Mouse (Mus musculus) midbrain, embryonic 13.5 days (tissue): ENCODE results near the gene Spata33. TPM values are rescaled to one million over a fixed set of nuclear protein-coding genes. Genes with fewer than 3 reads are reported as not detected.
"Not testable (repeated sequence)": the region's sequence is repeated elsewhere in the genome, so short reads cannot be mapped to it uniquely, and the experiment has no call there.

ENCODE experiments used
- ATAC-seq: fragments of 200-750 bp; cut with Nextera tagmentation; 2 replicates; pipeline ENCODE4 v1.8.0; 2017; ENCODE audit warnings: mild to moderate bottlenecking, moderate TSS enrichment, moderate library complexity
- H3K27ac ChIP-seq: fragments of 300-500 bp; sonication (generic); 2 replicates; pipeline ENCODE4 v1.5.1; 2015; ENCODE audit warnings: inconsistent platforms, mild to moderate bottlenecking, moderate library complexity
- H3K27me3 ChIP-seq: fragments of 300-500 bp; sonication (generic); 2 replicates; pipeline ENCODE4 v1.6.1; 2015; ENCODE audit warnings: mild to moderate bottlenecking, inconsistent platforms
- H3K36me3 ChIP-seq: fragments of 300-500 bp; sonication (generic); 2 replicates; pipeline ENCODE4 v1.6.1; 2015; ENCODE audit warnings: mild to moderate bottlenecking, inconsistent platforms
- H3K4me1 ChIP-seq: fragments of 300-500 bp; sonication (generic); replicated peaks from 2 replicates; pipeline ENCODE4 v1.6.1; 2015; ENCODE audit warnings: inconsistent platforms
- H3K4me2 ChIP-seq: fragments of 300-500 bp; sonication (generic); replicated peaks from 2 replicates; pipeline ENCODE4 v1.6.1; 2015; ENCODE audit warnings: moderate library complexity, mild to moderate bottlenecking, inconsistent platforms
- H3K4me3 ChIP-seq: fragments of 300-500 bp; sonication (generic); replicated peaks from 2 replicates; pipeline ENCODE4 v1.5.1; 2015; ENCODE audit warnings: mild to moderate bottlenecking, inconsistent platforms
- H3K9ac ChIP-seq: fragments of 300-500 bp; sonication (generic); replicated peaks from 2 replicates; pipeline ENCODE4 v1.6.1; 2015; ENCODE audit warnings: mild to moderate bottlenecking, inconsistent platforms
- H3K9me3 ChIP-seq: fragments of 300-500 bp; sonication (generic); 2 replicates; pipeline ENCODE4 v1.6.1; 2016; ENCODE audit warnings: mild to moderate bottlenecking, inconsistent platforms
- WGBS: fragments of 180-500 bp; shearing (Covaris S2); methylation state at CpG from one replicate; pipeline ENCODE4 v1.1.7; 2015; 5-methylcytosine and 5-hydroxymethylcytosine counted together
- polyA plus RNA-seq: library from polyadenylated mRNA; unstranded; fragments of >200 nt; fragmentation: Nextera tagmentation; extraction: Ambion mirVana; gene quantifications from 2 replicates; pipeline ENCODE4 v1.2.1, GENCODE M21; 2015

Gene Spata33
- polyA plus RNA-seq, 1 experiment from 2014 or later, result 6.5 TPM

DNA sequence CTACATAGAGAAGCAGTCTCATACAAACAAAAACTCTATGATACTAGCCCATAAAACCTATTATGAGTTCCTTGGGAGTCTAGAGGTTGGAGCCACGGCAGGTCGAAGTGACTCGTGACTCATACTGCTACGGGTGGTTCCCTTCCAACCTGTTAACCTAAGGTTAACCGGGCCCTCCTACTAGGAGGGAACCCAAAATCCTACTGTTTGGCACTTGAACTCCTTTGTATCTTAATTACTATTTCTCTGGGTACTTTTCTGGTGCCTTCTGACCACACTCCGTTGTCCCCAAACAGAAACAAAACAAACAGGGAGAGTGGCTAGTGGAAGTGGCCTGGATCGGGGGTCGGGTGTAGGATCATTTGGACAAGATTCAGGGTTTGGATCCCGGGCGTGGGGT is 756 bp upstream of the Spata33 start:
- H3K4me3 ChIP-seq, result peak overlapping the region; percentile 92
- H3K27me3 ChIP-seq, result no peaks in the 10 kb centered on the region
- peaks cover 38% of the 10 kb centered on the region for H3K36me3 ChIP-seq
- peak overlapping the region; percentile 99 for H3K9ac ChIP-seq
- peak overlapping the region; percentile 97 for H3K4me2 ChIP-seq
- ATAC-seq, result no peak
- H3K9me3 ChIP-seq, result no peaks in the 10 kb centered on the region
- peaks cover 27% of the 10 kb centered on the region for H3K4me1 ChIP-seq
- WGBS, result 49% methylated on average over 10 of the region's 10 CpGs
- H3K27ac ChIP-seq, result no peak overlapping the region

DNA sequence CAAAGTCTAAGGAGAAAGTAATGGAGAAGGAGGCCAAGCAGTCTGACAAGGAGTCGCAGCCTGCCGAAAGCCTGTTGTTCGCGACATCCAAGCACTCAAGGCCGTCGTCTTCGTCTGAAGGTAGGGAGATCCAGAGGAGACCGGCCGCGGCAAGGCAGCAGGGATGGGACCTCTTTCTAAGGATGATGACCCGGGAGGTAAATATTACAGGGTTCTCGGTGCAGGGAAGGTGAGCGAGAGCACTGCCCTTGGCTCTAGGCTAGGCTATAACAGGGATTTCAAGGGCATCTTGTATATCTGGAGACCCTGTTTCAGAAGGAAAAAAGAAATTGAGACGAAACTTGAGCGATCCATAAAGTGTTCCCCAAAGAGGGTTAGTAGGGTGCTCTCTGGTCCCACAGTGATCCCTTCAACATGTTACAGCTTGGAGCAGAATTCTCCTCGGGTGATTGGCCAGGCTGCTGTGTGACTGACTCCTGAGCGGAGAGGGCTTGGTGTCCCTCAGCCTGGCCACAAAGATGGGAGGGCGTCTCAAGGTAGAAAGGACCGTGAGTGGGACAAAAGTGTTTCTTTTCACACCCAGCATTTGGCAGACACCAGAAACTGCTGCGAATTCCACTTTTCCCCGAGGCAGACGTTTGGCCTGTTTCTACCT is 613 bp downstream of the Spata33 start:
- ATAC-seq, result no peak; the same call in 1 of the 2 replicates

DNA sequence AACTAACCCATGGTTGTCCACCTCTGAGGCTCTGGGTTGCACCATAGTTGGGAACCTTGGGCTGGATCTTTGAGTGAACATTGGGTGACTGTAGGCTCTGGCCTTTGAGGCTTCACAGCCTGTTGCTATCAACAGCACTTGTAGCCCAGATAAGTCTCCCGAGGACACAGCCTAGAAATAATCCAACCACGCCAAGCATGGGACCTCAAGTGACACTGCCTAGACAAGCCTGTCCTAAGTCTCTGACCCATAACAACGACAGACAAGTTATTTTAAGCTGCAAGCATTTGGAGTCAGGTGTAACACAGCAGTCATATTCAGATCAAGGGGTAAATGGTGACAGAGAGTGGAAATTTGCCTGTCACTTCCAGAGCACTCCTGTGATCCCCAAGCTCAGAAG is 2.8 kb downstream of the Spata33 start:
- peaks cover 27% of the 10 kb centered on the region for H3K4me1 ChIP-seq
- H3K27ac ChIP-seq, result no peak overlapping the region
- no peak overlapping the region for H3K9ac ChIP-seq
- no peak overlapping the region for H3K4me3 ChIP-seq
- H3K4me2 ChIP-seq, result no peak overlapping the region
- H3K27me3 ChIP-seq, result no peaks in the 10 kb centered on the region
- H3K9me3 ChIP-seq, result no peaks in the 10 kb centered on the region
- 87% methylated on average over 3 of the region's 3 CpGs for WGBS
- no peak for ATAC-seq
- H3K36me3 ChIP-seq, result 0 out of 2 replicates have a peak, but pooled peaks cover 3% of the 10 kb centered on the region

More for the DNA sequence above, 613 bp downstream of the Spata33 start:
- no peaks in the 10 kb centered on the region for H3K27me3 ChIP-seq
- peak overlapping the region; percentile 97 for H3K4me2 ChIP-seq
- H3K4me1 ChIP-seq, result peaks cover 27% of the 10 kb centered on the region
- WGBS, result 22% methylated on average over 22 of the region's 22 CpGs
- H3K36me3 ChIP-seq, result peaks cover 24% of the 10 kb centered on the region
- no peaks in the 10 kb centered on the region for H3K9me3 ChIP-seq
- peak overlapping the region; percentile 92 for H3K4me3 ChIP-seq
- peak overlapping the region; percentile 61 for H3K27ac ChIP-seq
- H3K9ac ChIP-seq, result peak overlapping the region; percentile 99

DNA sequence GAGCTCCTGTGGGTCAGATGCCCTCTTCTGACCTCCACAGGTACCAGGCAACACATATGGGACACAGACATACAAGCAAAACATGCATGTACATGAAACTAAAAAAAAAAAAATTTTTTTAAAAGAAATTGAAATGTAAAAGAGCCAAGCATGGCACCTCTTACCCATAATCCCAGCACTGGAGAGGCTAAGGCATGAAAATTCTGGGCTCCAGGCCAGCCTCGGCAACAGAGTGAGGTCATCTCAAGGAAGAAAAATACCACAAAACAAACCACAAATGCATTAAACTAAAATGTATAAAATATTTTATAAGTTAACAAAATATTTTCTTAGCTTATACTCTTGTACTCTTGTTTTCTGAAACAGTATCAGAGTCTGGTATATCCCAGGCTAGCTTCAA is 8.3 kb downstream of the Spata33 start:
- ATAC-seq, result no peak
- Histone ChIP-seq H3K9ac (no peak overlapping the region), H3K4me2 (no peak overlapping the region), H3K9me3 (no peaks in the 10 kb centered on the region), H3K4me1 (peaks cover 16% of the 10 kb centered on the region), H3K27me3 (no peaks in the 10 kb centered on the region), H3K36me3 (no peaks in the 10 kb centered on the region), H3K4me3 (no peak overlapping the region), H3K27ac (no peak overlapping the region)
- WGBS, result 91% methylated on average over 1 of the region's 1 CpGs

DNA sequence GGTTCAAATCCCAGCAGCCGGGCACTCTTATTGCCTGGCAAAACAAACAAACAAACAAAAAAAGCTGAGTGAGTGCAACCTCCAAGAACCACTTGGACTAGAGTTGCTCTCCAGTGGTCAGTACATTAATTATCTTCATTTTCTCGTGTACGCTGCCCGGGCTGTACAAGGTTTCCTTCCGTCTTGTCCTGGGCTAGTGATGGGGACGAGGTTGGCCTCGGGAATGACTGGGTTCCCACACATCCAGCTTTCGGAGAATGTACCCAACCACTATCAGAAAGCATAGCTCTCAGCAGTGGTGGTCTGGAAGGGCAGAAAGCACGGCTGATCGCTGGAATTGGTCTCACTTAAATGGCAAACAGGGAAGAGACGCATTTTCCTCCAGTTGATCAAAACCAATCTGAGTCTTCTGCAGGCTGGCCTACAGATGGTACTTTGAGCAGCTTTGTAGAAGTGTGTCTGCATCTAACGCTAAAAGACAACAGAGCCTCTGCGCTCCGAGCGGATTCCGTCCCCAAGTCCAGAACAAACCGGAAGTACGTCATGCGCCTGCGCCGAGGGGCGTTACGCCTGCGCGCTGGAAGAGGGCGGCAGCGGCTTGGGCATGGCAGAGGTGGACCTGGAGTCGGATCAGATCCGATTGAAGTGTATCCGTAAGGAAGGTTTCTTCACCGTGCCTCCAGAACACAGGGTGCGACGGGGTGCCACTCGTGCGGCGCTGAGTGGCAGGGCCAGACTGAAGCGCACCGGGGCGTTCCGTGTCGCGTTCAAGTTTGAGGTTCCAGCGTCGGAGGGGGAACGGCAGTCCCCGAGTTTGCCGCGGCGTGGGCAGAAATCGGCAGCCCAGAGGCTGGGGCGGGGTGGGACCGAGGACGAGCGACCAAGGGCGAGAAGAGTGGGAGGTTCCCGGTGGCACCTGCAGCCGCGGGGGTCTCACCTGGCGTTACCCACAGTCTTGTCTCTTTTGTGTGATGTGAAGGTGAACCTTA is 11.9 kb downstream of the Spata33 start, which contains the start of gene Cdk10:
TSS of gene Cdk10 (plus strand) at position 565 of the 989 bp plus-strand sequence.
- H3K9me3 ChIP-seq, result no peaks in the 10 kb centered on the region
- peak; percentile 93 for ATAC-seq
- H3K4me2 ChIP-seq, result peak within 1 kb of the TSS; percentile 88
- peaks cover 30% of the 10 kb centered on the region for H3K36me3 ChIP-seq
- peak within 1 kb of the TSS; percentile 87 for H3K27ac ChIP-seq
- no peaks in the 10 kb centered on the region for H3K27me3 ChIP-seq
- WGBS, result 4% methylated on average over 59 of the region's 59 CpGs
- H3K4me1 ChIP-seq, result peaks cover 21% of the 10 kb centered on the region
- H3K4me3 ChIP-seq, result peak within 1 kb of the TSS; percentile 76
- H3K9ac ChIP-seq, result peak within 1 kb of the TSS; percentile 87

DNA sequence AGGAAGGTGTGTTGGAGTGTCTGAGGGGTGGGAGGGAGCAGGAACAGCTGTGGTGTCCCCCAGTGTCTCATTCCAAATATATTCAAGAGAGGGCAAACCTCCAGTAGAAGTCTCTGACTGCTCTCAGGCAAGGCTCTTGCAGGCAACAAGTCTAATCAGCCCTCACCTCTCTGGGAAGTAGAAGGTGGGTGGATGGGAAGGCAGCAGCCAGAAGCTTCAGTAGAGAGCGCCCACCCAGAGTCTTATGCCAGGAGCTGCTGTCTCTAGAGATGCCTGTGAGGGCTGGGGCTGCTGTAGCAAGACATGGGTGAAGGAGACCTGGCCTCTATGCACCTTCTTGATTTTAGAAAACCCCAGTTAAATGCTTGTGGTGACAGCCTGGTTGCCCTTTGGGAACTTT is 15.8 kb downstream of the Spata33 start:
- WGBS, result 100% methylated on average over 1 of the region's 1 CpGs
- Histone ChIP-seq H3K4me3 (no peak overlapping the region), H3K4me2 (no peak overlapping the region), H3K27ac (no peak overlapping the region), H3K9me3 (no peaks in the 10 kb centered on the region), H3K36me3 (peaks cover 43% of the 10 kb centered on the region), H3K9ac (no peak overlapping the region), H3K27me3 (peaks cover 4% of the 10 kb centered on the region), H3K4me1 (peaks cover 27% of the 10 kb centered on the region)
- ATAC-seq, result no peak

DNA sequence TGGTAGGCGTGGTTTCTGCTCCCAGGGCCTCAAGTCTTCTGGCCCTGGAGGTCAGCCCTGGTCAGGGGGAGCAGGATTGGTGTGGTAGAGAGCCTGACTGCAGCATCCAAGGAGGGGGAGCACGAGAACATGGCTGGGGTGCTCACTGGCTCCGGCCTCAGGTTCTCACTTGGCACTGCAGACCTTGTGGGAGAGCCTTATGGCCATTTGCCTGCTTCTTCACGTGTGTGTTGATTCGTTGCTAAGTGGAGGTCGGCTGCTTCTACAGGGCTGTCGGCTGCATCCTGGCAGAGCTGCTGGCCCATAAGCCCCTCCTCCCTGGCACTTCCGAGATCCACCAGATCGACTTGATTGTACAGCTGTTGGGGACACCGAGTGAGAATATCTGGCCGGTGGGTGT is 17.7 kb downstream of the Spata33 start:
- ATAC-seq, H3K9ac ChIP-seq, H3K27ac ChIP-seq, H3K9me3 ChIP-seq, H3K4me2 ChIP-seq, H3K4me3 ChIP-seq: not testable (repeated sequence)
- Histone ChIP-seq H3K4me1 (peaks cover 30% of the 10 kb centered on the region), H3K27me3 (peaks cover 24% of the 10 kb centered on the region), H3K36me3 (peaks cover 43% of the 10 kb centered on the region)
- WGBS, result 91% methylated on average over 11 of the region's 11 CpGs

DNA sequence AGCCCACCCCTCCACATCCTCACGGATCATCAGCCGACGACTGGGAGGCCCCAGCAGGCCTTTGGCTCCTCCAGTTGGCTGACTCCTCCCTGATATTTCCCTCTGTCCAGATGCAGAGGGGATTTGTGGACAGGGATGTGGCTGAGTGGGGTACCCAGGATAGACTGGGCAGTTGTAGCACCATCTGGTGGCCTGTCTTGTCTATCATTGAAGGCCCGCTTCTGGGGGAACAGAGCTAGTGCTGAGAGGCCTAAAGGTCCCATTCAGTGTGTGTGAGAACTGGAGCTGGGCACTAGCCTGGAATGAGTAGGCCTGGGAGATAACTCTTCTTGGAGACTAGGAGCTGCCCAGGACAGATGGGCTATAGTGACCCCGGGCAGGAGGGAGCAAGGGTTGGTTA is 19.1 kb downstream of the Spata33 start:
- Histone ChIP-seq H3K27ac (no peak overlapping the region), H3K9me3 (no peaks in the 10 kb centered on the region), H3K27me3 (peaks cover 37% of the 10 kb centered on the region), H3K4me3 (no peak overlapping the region), H3K9ac (no peak overlapping the region), H3K36me3 (peaks cover 41% of the 10 kb centered on the region), H3K4me1 (peaks cover 30% of the 10 kb centered on the region), H3K4me2 (no peak overlapping the region)
- ATAC-seq, result no peak
- 73% methylated on average over 5 of the region's 5 CpGs for WGBS

DNA sequence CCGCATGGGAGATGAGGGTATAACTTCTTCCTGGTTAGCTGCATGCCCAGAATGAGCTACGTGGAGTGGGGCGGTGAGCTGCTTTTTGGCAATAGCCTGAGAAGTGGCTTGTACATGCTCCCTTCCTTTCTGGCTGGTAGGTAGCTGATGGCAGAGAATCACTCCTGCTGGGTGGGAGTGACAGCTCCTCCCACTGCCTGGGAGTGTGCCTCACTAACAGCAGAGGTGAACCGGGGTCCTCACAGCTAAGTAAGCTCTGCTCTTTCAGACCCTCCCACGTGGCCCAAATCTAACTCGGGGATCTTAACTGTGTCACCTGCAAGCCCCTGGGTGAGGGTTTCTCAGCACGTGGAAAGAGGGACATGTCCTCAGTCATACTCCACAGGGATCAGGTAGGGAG is 19.9 kb downstream of the Spata33 start:
- 46% methylated on average over 7 of the region's 7 CpGs for WGBS
- Histone ChIP-seq H3K4me2 (no peak overlapping the region), H3K4me3 (no peak overlapping the region), H3K36me3 (peaks cover 33% of the 10 kb centered on the region), H3K9me3 (no peaks in the 10 kb centered on the region), H3K9ac (no peak overlapping the region), H3K27me3 (peaks cover 41% of the 10 kb centered on the region), H3K27ac (no peak overlapping the region), H3K4me1 (peaks cover 30% of the 10 kb centered on the region)
- ATAC-seq, result no peak

DNA sequence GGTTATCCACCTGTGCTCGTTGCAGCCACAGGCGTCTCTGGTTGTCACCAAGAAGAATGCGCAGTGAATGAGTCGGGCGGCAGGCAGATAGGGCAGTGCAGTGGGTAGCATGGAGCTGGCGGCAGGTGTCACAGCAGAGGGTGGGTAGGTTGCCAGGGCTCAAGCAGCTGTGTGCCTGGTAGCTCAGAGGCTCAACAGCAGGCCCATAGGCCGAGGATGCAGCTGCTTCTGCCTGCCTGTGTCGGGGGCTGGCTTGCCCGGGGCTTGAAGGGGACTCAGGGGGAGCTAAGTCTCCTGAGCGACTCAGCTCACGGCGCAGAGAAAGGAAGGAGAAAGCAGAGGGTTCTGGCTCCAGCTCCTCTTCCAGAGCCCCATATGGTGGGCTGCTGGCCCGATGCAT is 20.7 kb downstream of the Spata33 start:
- ATAC-seq, result no peak
- Histone ChIP-seq H3K4me2 (no peak overlapping the region), H3K4me1 (peaks cover 30% of the 10 kb centered on the region), H3K4me3 (no peak overlapping the region), H3K36me3 (peaks cover 26% of the 10 kb centered on the region), H3K9ac (no peak overlapping the region), H3K27me3 (peaks cover 41% of the 10 kb centered on the region), H3K27ac (no peak overlapping the region), H3K9me3 (no peaks in the 10 kb centered on the region)
- 55% methylated on average over 13 of the region's 13 CpGs for WGBS

DNA sequence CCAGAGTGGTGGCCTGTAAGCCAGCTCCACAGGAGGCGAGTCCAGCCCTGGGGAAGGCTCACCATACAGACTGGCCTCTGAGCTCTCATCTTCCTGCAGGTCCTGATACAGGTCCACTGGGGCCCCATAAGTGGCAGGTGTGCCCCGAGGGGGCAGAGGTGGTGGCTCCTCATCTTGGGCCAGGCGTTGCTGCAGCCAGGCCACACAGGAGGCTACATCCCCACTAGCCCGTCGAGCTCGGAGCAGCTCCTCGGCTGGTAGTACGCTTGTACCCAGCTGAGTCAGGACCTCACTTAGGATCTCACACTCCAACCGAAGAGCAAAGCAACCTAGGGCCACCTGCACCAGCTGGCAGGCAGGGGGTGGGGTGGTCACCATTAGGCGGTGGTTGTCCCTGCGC is 21.1 kb downstream of the Spata33 start:
- WGBS, result 82% methylated on average over 11 of the region's 11 CpGs

DNA sequence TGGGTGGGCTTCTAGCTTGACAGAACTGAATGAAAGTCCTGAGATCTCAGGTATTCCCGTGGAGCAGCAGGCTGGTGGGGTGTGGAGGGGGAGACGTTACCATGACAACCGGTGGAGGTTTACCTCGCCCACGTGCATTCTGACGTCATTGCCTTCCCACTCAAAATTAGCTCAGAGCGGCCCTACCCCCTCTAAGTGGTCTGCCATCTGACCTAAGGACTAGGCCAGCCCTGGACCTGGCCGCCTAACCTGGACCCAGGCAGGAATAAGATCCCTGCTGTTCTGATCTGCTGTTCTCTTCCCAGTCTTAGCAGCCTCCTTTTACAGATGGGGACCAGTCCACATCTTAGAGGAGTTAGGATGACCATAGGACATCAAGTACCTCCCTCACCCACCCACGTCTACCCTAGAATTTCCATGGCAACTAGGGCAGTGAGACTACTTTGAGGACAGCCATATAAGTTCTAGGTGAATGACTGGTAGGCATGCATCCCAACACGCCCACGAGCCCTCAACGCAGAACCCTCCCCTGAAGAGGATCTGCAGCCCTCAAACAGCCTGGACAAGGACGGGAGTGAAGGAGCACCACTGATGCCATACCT is 22.4 kb downstream of the Spata33 start:
- WGBS, result 29% methylated on average over 13 of the region's 13 CpGs
- H3K9me3 ChIP-seq, result no peaks in the 10 kb centered on the region
- peak overlapping the region; percentile 68 for H3K9ac ChIP-seq
- ATAC-seq, result peak; percentile 12
- H3K27me3 ChIP-seq, result peaks cover 41% of the 10 kb centered on the region
- peaks cover 30% of the 10 kb centered on the region for H3K4me1 ChIP-seq
- H3K4me3 ChIP-seq, result peak overlapping the region; percentile 42
- peak overlapping the region; percentile 74 for H3K4me2 ChIP-seq
- no peak overlapping the region for H3K27ac ChIP-seq
- peaks cover 10% of the 10 kb centered on the region for H3K36me3 ChIP-seq

More for the DNA sequence above, 21.1 kb downstream of the Spata33 start:
- ATAC-seq, result no peak
- Histone ChIP-seq H3K36me3 (peaks cover 21% of the 10 kb centered on the region), H3K27ac (no peak overlapping the region), H3K27me3 (peaks cover 41% of the 10 kb centered on the region), H3K9ac (no peak overlapping the region), H3K4me3 (no peak overlapping the region), H3K9me3 (no peaks in the 10 kb centered on the region), H3K4me1 (peaks cover 30% of the 10 kb centered on the region), H3K4me2 (no peak overlapping the region)
